Mouse (Mus musculus) CH12.LX (cell line): ENCODE data around the gene Uqcr11. TPM values are rescaled to one million over a fixed set of nuclear protein-coding genes. Genes with fewer than 3 reads are reported as not detected.

Experiments used
- DNase-seq: peaks from one replicate; pipeline ENCODE4 v3.0.0-alpha.2; 2013; ENCODE audit errors: extremely low read depth
- H3K27ac ChIP-seq: 2 replicates; pipeline ENCODE4 v1.5.1; 2012; ENCODE audit warnings: low read depth, mild to moderate bottlenecking, control low read depth, moderate library complexity; ENCODE audit not compliant: insufficient read depth
- H3K27me3 ChIP-seq: replicated peaks from 2 replicates; pipeline ENCODE3; 2012; ENCODE audit warnings: inconsistent platforms
- H3K36me3 ChIP-seq, 2 experiments: replicated peaks in 1 of 2; 2 replicates each; pipeline versions ENCODE3 to v1.6.1; 2012; ENCODE audit warnings: inconsistent platforms in 1 of 2, low read length in 1 of 2, mild to moderate bottlenecking in 1 of 2, mixed read lengths in 1 of 2, moderate library complexity in 1 of 2; ENCODE audit not compliant: control insufficient read depth in 1 of 2, insufficient read depth in 1 of 2
- H3K4me1 ChIP-seq, 2 experiments: 2 replicates each; pipeline ENCODE4 v1.6.1; 2012; ENCODE audit warnings: inconsistent platforms in 1 of 2, moderate library complexity in 1 of 2; ENCODE audit not compliant: insufficient read depth in 2 of 2, control insufficient read depth in 1 of 2
- H3K4me2 ChIP-seq: 2 replicates; pipeline ENCODE4 v1.6.1; 2012; ENCODE audit warnings: low read depth, mild to moderate bottlenecking, control low read depth; ENCODE audit not compliant: poor library complexity, insufficient read depth, severe bottlenecking
- H3K4me3 ChIP-seq, 3 experiments: fragments of 150-350 bp in 1 of 3; sonication (generic) in 1 of 3; replicated peaks in 1 of 3; 2 replicates each; pipeline versions ENCODE3 to v1.5.1; 2011 to 2012; ENCODE audit warnings: low read depth in 2 of 3, low read length in 2 of 3, mild to moderate bottlenecking in 2 of 3, moderate library complexity in 2 of 3, control low read depth in 1 of 3, improper control_type of control experiment in 1 of 3, inconsistent platforms in 1 of 3, mixed read lengths in 1 of 3; ENCODE audit not compliant: poor library complexity in 1 of 3
- H3K79me2 ChIP-seq: replicated peaks from 2 replicates; pipeline ENCODE4 v1.6.1; 2012; ENCODE audit warnings: mild to moderate bottlenecking, moderate library complexity; ENCODE audit not compliant: control insufficient read depth, poor library complexity, insufficient read depth, severe bottlenecking; ENCODE audit errors: extremely low read depth
- H3K9ac ChIP-seq: 2 replicates; pipeline ENCODE4 v1.6.1; 2012; ENCODE audit warnings: low read depth, mild to moderate bottlenecking, control low read depth, moderate library complexity; ENCODE audit not compliant: insufficient read depth
- H3K9me3 ChIP-seq: replicated peaks from 2 replicates; pipeline ENCODE3; 2012; ENCODE audit warnings: low read length, inconsistent platforms, mixed read lengths
- BHLHE40 ChIP-seq: IDR thresholded peaks from 2 replicates; pipeline ENCODE4 v1.6.1; 2011; ENCODE audit warnings: mild to moderate bottlenecking, low read depth, low read length, improper control_type of control experiment
- CHD1 ChIP-seq: IDR thresholded peaks from 2 replicates; pipeline ENCODE4 v1.6.1; 2012; ENCODE audit warnings: low read depth, low read length, improper control_type of control experiment, inconsistent platforms
- CHD2 ChIP-seq: IDR thresholded peaks from 2 replicates; pipeline ENCODE4 v1.6.1; 2011; ENCODE audit warnings: low read length, improper control_type of control experiment
- CTCF ChIP-seq, 2 experiments: IDR thresholded peaks in 1 of 2; conservative IDR thresholded peaks in 1 of 2; 2 replicates each; pipeline ENCODE4 v1.5.1; 2011 to 2012; ENCODE audit warnings: low read depth in 2 of 2, low read length in 2 of 2, improper control_type of control experiment in 1 of 2, inconsistent platforms in 1 of 2, mild to moderate bottlenecking in 1 of 2, moderate library complexity in 1 of 2
- ELF1 ChIP-seq: IDR thresholded peaks from 2 replicates; pipeline ENCODE4 v1.6.1; 2014; ENCODE audit warnings: low read depth, mild to moderate bottlenecking, inconsistent platforms, low read length, improper control_type of control experiment
- EP300 ChIP-seq: IDR thresholded peaks from 2 replicates; pipeline ENCODE4 v1.6.1; 2011; ENCODE audit warnings: low read length, improper control_type of control experiment
- ETS1 ChIP-seq: conservative IDR thresholded peaks from 2 replicates; pipeline ENCODE4 v1.6.1; 2012; ENCODE audit warnings: low read depth, mild to moderate bottlenecking, inconsistent platforms, low read length, improper control_type of control experiment, moderate library complexity
- GABPA ChIP-seq: IDR thresholded peaks from 2 replicates; pipeline ENCODE4 v1.6.1; 2012; ENCODE audit warnings: low read depth, low read length, improper control_type of control experiment, inconsistent platforms; ENCODE audit not compliant: insufficient replicate concordance
- IRF4 ChIP-seq: IDR thresholded peaks from 2 replicates; pipeline ENCODE4 v1.6.1; 2014; ENCODE audit warnings: low read depth, mild to moderate bottlenecking, inconsistent platforms, low read length, improper control_type of control experiment
- KAT2A ChIP-seq: IDR thresholded peaks from 2 replicates; pipeline ENCODE4 v1.6.1; 2012; ENCODE audit warnings: low read length, improper control_type of control experiment, inconsistent platforms; ENCODE audit not compliant: insufficient replicate concordance
- MAFK ChIP-seq: IDR thresholded peaks from 2 replicates; pipeline ENCODE4 v1.6.1; 2011; ENCODE audit warnings: low read length, improper control_type of control experiment; ENCODE audit not compliant: insufficient replicate concordance
- MEF2A ChIP-seq: IDR thresholded peaks from 2 replicates; pipeline ENCODE4 v1.6.1; 2014; ENCODE audit warnings: low read depth, mild to moderate bottlenecking, inconsistent platforms, low read length, improper control_type of control experiment, borderline replicate concordance
- MYC ChIP-seq: IDR thresholded peaks from 2 replicates; pipeline ENCODE4 v1.6.1; 2011; ENCODE audit warnings: low read depth, mild to moderate bottlenecking, improper control_type of control experiment, low read length
- NELFE ChIP-seq: IDR thresholded peaks from 2 replicates; pipeline ENCODE4 v1.6.1; 2011; ENCODE audit warnings: low read depth, low read length, improper control_type of control experiment
- NRF1 ChIP-seq: IDR thresholded peaks from 2 replicates; pipeline ENCODE4 v1.6.1; 2014; ENCODE audit warnings: low read depth, mild to moderate bottlenecking, inconsistent platforms, low read length, improper control_type of control experiment, moderate library complexity
- PAX5 ChIP-seq: IDR thresholded peaks from 2 replicates; pipeline ENCODE4 v1.6.1; 2012; ENCODE audit warnings: low read length, inconsistent platforms, mixed read lengths
- POLR2A ChIP-seq: IDR thresholded peaks from 2 replicates; pipeline ENCODE4 v1.6.1; 2011; ENCODE audit warnings: low read depth, mild to moderate bottlenecking, improper control_type of control experiment, low read length
- RAD21 ChIP-seq: IDR thresholded peaks from 2 replicates; pipeline ENCODE4 v1.6.1; 2011; ENCODE audit warnings: low read depth, mild to moderate bottlenecking, low read length, improper control_type of control experiment, moderate library complexity
- RCOR1 ChIP-seq: conservative IDR thresholded peaks from 2 replicates; pipeline ENCODE4 v1.6.1; 2012; ENCODE audit warnings: low read depth, mild to moderate bottlenecking, inconsistent platforms, low read length, improper control_type of control experiment
- SIN3A ChIP-seq: IDR thresholded peaks from 2 replicates; pipeline ENCODE4 v1.6.1; 2012; ENCODE audit warnings: low read length, improper control_type of control experiment, inconsistent platforms
- SMC3 ChIP-seq: IDR thresholded peaks from 2 replicates; pipeline ENCODE4 v1.6.1; 2011; ENCODE audit warnings: low read depth, low read length, improper control_type of control experiment
- TCF12 ChIP-seq: IDR thresholded peaks from 2 replicates; pipeline ENCODE4 v1.6.1; 2014; ENCODE audit warnings: low read depth, mild to moderate bottlenecking, inconsistent platforms, low read length, improper control_type of control experiment
- UBTF ChIP-seq: IDR thresholded peaks from 2 replicates; pipeline ENCODE4 v1.6.1; 2012; ENCODE audit warnings: low read depth, mild to moderate bottlenecking, inconsistent platforms, low read length, improper control_type of control experiment, moderate library complexity
- USF1 ChIP-seq: IDR thresholded peaks from 2 replicates; pipeline ENCODE4 v1.6.1; 2014; ENCODE audit warnings: low read depth, mild to moderate bottlenecking, inconsistent platforms, low read length, improper control_type of control experiment
- USF2 ChIP-seq: conservative IDR thresholded peaks from 2 replicates; pipeline ENCODE4 v1.6.1; 2011; ENCODE audit warnings: low read depth, low read length, improper control_type of control experiment
- ZNF384 ChIP-seq: IDR thresholded peaks from 2 replicates; pipeline ENCODE4 v1.6.1; 2012; ENCODE audit warnings: low read depth, low read length, improper control_type of control experiment, inconsistent platforms
- dilution Hi-C: fragments of 300-500 bp; cut with MboI; formaldehyde crosslinking; loops from 2 replicates; pipeline ENCODE4 v1.14.3; 2020; ENCODE audit warnings: low sequenced_read_pairs; ENCODE audit not compliant: extremely low pct_unique_long_range_greater_than_20kb, extremely low pct_ligation_motif_present
- in situ Hi-C: fragments of 300-500 bp; cut with MboI; formaldehyde crosslinking; loops from 3 replicates; pipeline ENCODE4 v1.14.3; 2019; ENCODE audit warnings: low sequenced_read_pairs, low pct_ligation_motif_present, low pct_unique_long_range_greater_than_20kb, mixed read lengths
- polyA plus RNA-seq: library from polyadenylated mRNA; unstranded; fragments of >175 nt; gene quantifications from 2 replicates; pipeline ENCODE4 v1.2.1, GENCODE M21; 2012; ENCODE audit warnings: low read depth; ENCODE audit not compliant: insufficient read length
- total RNA-seq, 2 experiments: library from RNA; depleted of rRNA; stranded (reverse); fragments of 300-350 nt in 1 of 2; fragments of >200 nt in 1 of 2; gene quantifications; 2 replicates each; pipeline ENCODE4 v1.2.3; 2012 to 2014

The Uqcr11 gene
- total and polyA plus RNA-seq, 3 experiments = 206 to 466 (median 444) TPM

DNA sequence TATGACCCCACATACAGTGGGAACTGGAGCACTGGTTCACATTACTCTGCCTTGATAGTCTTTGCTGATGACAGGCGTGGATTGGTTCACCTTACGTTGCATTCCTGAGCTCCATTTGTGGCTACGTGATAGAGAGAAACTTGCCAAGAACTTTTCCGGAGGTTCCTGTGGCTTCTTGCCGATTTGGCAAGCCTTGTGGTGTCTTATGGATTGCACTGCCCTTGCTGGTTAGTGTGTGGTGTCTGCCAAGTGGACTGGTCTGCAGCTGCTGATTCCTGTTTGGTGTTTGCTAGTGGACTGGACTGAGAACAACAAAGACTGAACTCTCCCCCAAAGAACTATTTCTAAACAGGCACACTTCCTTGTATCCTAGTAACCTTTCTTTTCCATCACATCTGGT, 48.2 kb upstream of the Uqcr11 start:
- H3K4me2 ChIP-seq = no peak overlapping the region
- in situ Hi-C loops = no loop called here
- H3K79me2 ChIP-seq = no peaks in the 10 kb centered on the region
- no peak overlapping the region for H3K27ac ChIP-seq
- no peak for DNase-seq
- TF ChIP-seq TCF12 (no peak), KAT2A (no peak), ZNF384 (no peak), NRF1 (no peak), MYC (no peak), RCOR1 (no peak), SIN3A (no peak), ELF1 (no peak), IRF4 (no peak), SMC3 (no peak), USF1 (no peak), USF2 (no peak), POLR2A (no peak)
- peaks cover 5% of the 10 kb centered on the region for H3K9me3 ChIP-seq
- H3K4me1 ChIP-seq = peaks cover 0 to 6% of the 10 kb centered on the region in 2 experiments; a peak in 3 of 4 replicates
- peaks cover 34% of the 10 kb centered on the region for H3K27me3 ChIP-seq
- no peaks in the 10 kb centered on the region for H3K36me3 ChIP-seq
- H3K4me3 ChIP-seq = no peak overlapping the region
- no peak overlapping the region for H3K9ac ChIP-seq
- dilution Hi-C loops = no loop called here

DNA sequence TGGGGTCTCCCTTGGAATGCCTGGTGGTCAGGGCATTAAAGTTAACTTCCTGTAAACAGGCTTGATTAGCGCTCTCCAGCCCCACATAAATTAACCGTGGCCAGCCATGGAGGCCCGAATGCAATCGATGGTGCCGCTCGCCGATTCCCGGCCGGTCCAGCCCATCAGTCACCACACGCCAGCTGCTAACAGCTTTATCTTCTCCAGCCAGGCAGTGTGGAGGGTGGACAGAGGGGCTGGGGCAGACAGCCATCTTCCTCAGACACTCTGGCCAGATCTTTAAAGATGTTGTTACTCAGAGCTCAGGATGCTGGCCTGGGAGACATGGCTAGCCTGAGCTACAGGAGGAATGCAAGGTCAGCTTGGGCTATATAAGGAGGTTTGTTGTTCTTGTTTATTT, 47.0 kb upstream of the Uqcr11 start:
- DNase-seq = no peak
- TF ChIP-seq MEF2A = no peak
- no peak for TF ChIP-seq CTCF (conservative IDR thresholded peaks at IDR 0.05 in 1 of 2, IDR thresholded peaks at IDR 0.05 in 1 of 2; ENCODE audit: low read depth in 2 of 2, low read length in 2 of 2)
- no peak for TF ChIP-seq KAT2A
- TF ChIP-seq, all 38 proteins: peak for 0
- no peaks in the 10 kb centered on the region for H3K79me2 ChIP-seq
- peaks cover 0 to 6% of the 10 kb centered on the region in 2 experiments; a peak in 2 of 4 replicates for H3K4me1 ChIP-seq
- no peak overlapping the region for H3K4me3 ChIP-seq
- in situ Hi-C loops (no loop called here), dilution Hi-C loops (no loop called here)
- no peaks in the 10 kb centered on the region for H3K36me3 ChIP-seq
- H3K9me3 ChIP-seq = peaks cover 5% of the 10 kb centered on the region
- no peak overlapping the region for H3K9ac ChIP-seq
- no peak overlapping the region for H3K27ac ChIP-seq
- no peak overlapping the region for H3K4me2 ChIP-seq
- H3K27me3 ChIP-seq = peaks cover 40% of the 10 kb centered on the region

DNA sequence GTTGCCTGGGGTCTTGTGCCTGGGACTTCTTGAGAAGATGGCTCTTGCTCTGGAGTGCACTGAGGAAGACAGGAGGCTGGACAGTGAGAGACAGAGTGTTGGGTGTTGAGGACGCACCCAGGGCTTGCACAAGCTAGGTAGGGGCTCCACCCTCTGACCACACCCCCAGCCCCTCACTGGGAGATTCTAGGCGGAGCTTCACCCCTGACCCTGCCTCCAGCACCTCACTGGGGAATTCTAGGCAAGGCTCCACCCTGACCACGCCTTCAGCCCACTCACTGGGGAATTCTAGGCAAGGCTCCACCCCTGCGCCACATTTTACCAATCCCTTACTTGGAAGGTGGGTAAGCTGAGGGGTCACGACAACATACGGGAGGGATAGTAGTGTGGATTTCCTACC, 44.0 kb upstream of the Uqcr11 start:
- Histone ChIP-seq H3K9ac (no peak overlapping the region), H3K4me3 (no peak overlapping the region), H3K4me2 (no peak overlapping the region), H3K36me3 (no peaks in the 10 kb centered on the region), H3K4me1 (peaks cover 5 to 17% of the 10 kb centered on the region in 2 experiments), H3K9me3 (peaks cover 5% of the 10 kb centered on the region), H3K27ac (no peak overlapping the region), H3K79me2 (no peaks in the 10 kb centered on the region), H3K27me3 (peaks cover 50% of the 10 kb centered on the region)
- in situ Hi-C loops = no loop called here
- dilution Hi-C loops = no loop called here
- no peak for DNase-seq
- TF ChIP-seq SIN3A = no peak
- TF ChIP-seq RAD21 = no peak
- no peak for TF ChIP-seq NELFE
- TF ChIP-seq KAT2A = no peak
- no peak for TF ChIP-seq USF2
- TF ChIP-seq ZNF384 = no peak
- no peak for TF ChIP-seq MAFK
- TF ChIP-seq ETS1 = no peak
- no peak for TF ChIP-seq MYC
- no peak for TF ChIP-seq UBTF
- no peak for TF ChIP-seq PAX5
- TF ChIP-seq RCOR1 = no peak
- no peak for TF ChIP-seq BHLHE40
- TF ChIP-seq CHD2 = no peak
- TF ChIP-seq CHD1 = no peak
- TF ChIP-seq EP300 = no peak
- TF ChIP-seq TCF12 = no peak
- no peak for TF ChIP-seq GABPA
